Mouse (Mus musculus): ENCODE measurements around the gene Cacna2d3.

- TF ChIP-seq MAX (IDR thresholded peaks at IDR 0.05; ENCODE audit: low read length) (no peak), USF1 (IDR thresholded peaks at IDR 0.05; ENCODE audit: low read depth, low read length) (no peak), JUND (IDR thresholded peaks at IDR 0.05; ENCODE audit: low read depth, low read length) (no peak), BHLHE40 (IDR thresholded peaks at IDR 0.05; ENCODE audit: borderline replicate concordance, low read depth, low read length) (no peak), E2F4 (IDR thresholded peaks at IDR 0.05; ENCODE audit: borderline replicate concordance, low read depth, low read length) (no peak)
These were observed 31.2 kb upstream of the Cacna2d3 start for GRCm38 (mm10) chr14:29752876-29753275.

Measured in MEL (cell line).